Mouse (Mus musculus) testis, adult 2 months (tissue): ENCODE results near the gene Gm20388.

Experiments
- CTCF ChIP-seq: fragments of 200-500 bp; IDR thresholded peaks from 2 replicates; pipeline ENCODE4 v1.5.1; 2012; ENCODE audit warnings: low read depth, mild to moderate bottlenecking, inconsistent platforms, low read length, moderate library complexity; ENCODE audit not compliant: control insufficient read depth, insufficient read depth, insufficient replicate concordance
- POLR2A ChIP-seq: fragments of 200-500 bp; IDR thresholded peaks from 2 replicates; pipeline ENCODE4 v1.6.1; 2012; ENCODE audit warnings: low read depth, mild to moderate bottlenecking, inconsistent platforms, low read length, moderate library complexity; ENCODE audit not compliant: control insufficient read depth

- TF ChIP-seq CTCF, result no peak
- TF ChIP-seq POLR2A, result no peak
Measured at GRCm38 (mm10) chr8:121967977-121968376, 2057.3 kb downstream of the Gm20388 start.
